Mouse (Mus musculus) lung, postnatal 0 days (tissue): Measurements from ENCODE around the gene Dpy30.
A peak's percentile ranks its signal among the peaks of the same experiment; 100 is the strongest.
"Not testable (repeated sequence)": the region's sequence is repeated elsewhere in the genome, so short reads cannot be mapped to it uniquely, and the experiment has no call there.

Source experiments
- CTCF ChIP-seq: IDR thresholded peaks from 2 replicates; pipeline ENCODE4 v1.5.1; 2016; ENCODE audit warnings: antibody characterized with exemption, mild to moderate bottlenecking
- EP300 ChIP-seq: IDR thresholded peaks from 2 replicates; pipeline ENCODE4 v1.6.1; 2016; ENCODE audit warnings: antibody characterized with exemption, mild to moderate bottlenecking, control low read depth

- TF ChIP-seq EP300: not testable (repeated sequence)
- TF ChIP-seq CTCF: peak; percentile 73
Observed at GRCm38 (mm10) chr17:74328146-74328545, 4.4 kb upstream of the Dpy30 start.
